Mouse (Mus musculus): ENCODE measurements around the gene Shisal1. TPM values are rescaled to one million over a fixed set of nuclear protein-coding genes. Genes with fewer than 3 reads are reported as not detected.

The Shisal1 gene
- polyA plus RNA-seq, 1 experiment, result not detected

DNA sequence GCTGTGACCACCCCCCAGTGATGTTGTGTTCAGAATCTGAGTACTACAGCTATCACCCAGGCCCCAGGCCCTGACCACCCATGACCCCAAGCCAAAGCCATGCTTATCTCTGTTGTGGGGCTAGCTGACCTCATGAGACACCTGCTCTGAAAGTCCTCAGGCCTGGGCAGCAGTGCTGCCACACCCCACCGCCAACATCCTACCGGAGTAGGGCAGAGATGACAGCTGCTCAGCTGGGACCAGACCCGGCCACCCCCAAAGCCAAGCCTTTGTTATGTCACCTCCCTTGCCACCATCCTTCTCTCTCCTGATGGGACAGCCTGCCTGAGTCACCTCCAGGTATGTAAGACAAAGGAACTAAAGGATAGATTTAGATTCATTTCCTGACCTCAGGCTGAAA, 41.1 kb downstream of the Shisal1 start:
- Histone ChIP-seq H3K4me3 (ENCODE audit: insufficient read depth, low read depth, low read length) (no peak overlapping the region), H3K4me1 (ENCODE audit: control insufficient read depth, insufficient read depth, insufficient read length, low read length) (no peaks in the 10 kb centered on the region), H3K27ac (replicated peaks; ENCODE audit: low read depth, low read length) (no peak overlapping the region)

DNA sequence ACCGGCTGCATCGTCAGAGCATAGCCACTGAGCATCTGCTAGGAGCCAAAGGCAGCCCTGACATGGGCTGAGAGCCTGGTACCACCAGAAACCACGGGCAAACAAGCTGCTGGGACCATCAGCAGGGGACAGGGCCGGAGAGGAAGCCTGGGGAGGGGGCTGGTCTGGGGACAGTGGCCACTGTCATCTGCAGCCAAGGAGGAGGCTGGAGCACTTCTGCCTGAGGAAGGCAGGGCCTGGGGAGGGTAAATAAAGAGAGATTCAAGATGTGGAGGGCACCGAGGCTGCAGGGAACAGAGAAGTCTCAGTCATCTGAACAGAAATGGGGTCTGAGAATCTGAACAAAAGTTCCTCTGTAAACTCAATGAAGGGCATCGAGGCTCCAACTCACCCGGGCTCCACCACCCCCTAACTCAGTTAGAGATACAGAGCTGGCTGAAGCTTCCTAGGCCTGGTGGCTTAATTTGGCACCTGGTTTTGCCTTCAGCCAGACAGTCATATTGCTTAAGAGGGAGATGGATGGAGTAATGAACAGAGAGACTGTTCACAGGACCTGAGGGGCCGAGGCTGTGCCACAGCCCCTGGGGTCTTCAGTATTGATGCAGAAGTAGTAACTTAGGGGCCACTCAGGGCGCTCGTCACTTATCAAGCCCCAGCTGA, 43.3 kb downstream of the Shisal1 start:
- Histone ChIP-seq H3K4me3 (ENCODE audit: insufficient read depth, low read depth, low read length) (no peak overlapping the region), H3K27ac (replicated peaks; ENCODE audit: low read depth, low read length) (no peak overlapping the region), H3K4me1 (ENCODE audit: control insufficient read depth, insufficient read depth, insufficient read length, low read length) (no peaks in the 10 kb centered on the region)

DNA sequence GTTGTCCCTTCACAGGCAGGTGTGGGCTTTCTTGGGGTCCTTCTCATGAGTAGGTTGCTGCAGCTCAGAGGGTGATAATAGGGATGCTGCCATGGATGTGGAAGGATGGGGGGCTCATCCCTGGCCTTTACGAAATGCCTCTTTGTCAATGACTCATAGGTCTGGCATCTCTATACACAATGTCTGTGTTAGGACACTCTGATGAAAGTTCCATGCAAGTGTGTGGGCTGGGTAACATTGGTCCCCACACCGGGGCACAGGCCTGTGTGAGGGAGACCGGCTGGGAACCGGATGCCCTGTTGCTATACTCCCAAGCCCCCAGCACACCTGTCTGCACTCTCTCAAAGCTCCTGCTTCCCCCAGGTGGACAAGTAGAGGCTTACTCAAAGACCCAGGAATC, 48.3 kb downstream of the Shisal1 start:
- Histone ChIP-seq H3K4me3 (ENCODE audit: insufficient read depth, low read depth, low read length) (no peak overlapping the region), H3K4me1 (ENCODE audit: control insufficient read depth, insufficient read depth, insufficient read length, low read length) (no peaks in the 10 kb centered on the region), H3K27ac (replicated peaks; ENCODE audit: low read depth, low read length) (no peak overlapping the region)

DNA sequence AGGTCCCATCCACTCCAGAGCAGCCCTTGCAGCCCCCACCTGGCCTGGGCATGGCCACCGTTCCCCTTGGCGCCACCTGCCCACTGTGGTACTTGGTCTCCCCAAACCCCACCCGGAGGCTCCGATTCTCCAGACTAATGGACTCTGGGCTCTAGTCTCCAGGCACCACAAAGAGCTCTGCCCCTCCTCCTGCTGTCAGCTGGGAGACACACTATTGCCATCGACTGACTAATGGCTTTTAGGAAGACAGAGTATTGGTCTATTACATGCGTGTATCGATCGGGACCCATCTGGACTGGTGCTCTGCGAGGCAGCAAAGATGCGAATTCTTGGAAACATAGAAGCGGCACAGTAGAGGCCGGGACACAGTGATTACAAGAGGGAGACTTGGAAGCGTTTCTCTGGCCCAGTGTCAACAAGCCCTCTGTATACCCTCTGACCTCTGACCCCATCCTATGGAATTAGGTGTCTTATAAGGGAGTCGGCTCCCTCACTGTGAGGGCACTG, 49.2 kb downstream of the Shisal1 start:
- no peak overlapping the region for H3K27ac ChIP-seq (replicated peaks; ENCODE audit: low read depth, low read length)
- no peaks in the 10 kb centered on the region for H3K4me1 ChIP-seq (ENCODE audit: control insufficient read depth, insufficient read depth, insufficient read length, low read length)
- H3K4me3 ChIP-seq (ENCODE audit: insufficient read depth, low read depth, low read length), result no peak overlapping the region

DNA sequence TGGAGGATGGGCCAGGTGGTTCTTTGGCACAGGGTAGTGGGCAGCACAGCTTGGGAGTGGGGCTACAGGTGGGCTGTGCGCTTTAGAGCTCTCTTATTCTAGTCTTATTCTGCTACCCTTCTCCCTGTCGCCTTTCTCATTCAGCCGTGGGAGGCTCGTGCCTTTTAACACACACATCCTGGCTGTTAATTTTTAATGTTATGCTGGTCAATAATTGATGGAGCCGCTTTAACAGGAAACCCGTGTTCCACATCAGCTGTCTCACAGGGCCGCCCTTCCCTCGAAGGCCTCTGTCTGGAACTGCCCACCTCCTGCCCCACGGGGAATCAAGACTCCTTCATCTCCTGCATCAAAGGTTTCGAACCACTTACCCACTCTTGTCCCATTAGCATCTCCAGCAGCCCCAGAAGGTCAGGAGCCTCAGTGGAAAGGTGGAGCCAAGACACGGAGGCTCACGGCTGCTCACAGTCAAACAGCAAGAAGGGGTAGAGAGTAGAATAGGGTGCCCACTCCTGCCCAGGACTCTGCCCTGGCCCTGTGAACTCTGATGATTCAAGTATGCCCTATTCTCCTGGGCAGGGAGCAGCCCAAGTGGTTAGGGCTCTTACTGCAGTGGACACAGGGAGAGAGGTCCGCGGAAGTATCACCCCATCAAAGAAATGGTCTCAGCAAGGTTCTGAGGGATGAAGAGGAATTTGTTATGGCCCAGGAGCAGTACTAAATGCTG, 51.4 kb downstream of the Shisal1 start:
- no peaks in the 10 kb centered on the region for H3K4me1 ChIP-seq (ENCODE audit: control insufficient read depth, insufficient read depth, insufficient read length, low read length)
- H3K27ac ChIP-seq (replicated peaks; ENCODE audit: low read depth, low read length), result no peak overlapping the region
- no peak overlapping the region for H3K4me3 ChIP-seq (ENCODE audit: insufficient read depth, low read depth, low read length)

DNA sequence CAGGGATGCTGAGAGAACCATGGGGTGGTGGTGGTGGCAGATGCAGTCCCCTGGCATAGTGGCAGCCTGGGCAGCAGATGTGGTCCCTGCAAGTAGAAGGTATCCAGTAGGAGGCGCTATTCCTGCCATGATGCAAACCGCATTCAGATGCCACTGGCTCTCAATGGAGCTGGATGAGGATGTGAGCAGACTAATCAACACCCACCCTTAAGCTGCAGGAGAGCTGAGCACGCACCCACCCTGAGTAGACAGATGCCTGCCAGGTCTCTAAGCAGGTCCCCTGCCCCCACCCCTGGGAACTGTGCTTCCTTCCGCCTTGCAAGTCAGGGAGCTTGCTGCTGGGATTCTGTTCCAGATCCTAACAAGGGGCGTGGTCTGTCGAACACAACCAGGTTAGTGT, 53.6 kb downstream of the Shisal1 start:
- no peak overlapping the region for H3K4me3 ChIP-seq (ENCODE audit: insufficient read depth, low read depth, low read length)
- H3K27ac ChIP-seq (replicated peaks; ENCODE audit: low read depth, low read length), result no peak overlapping the region
- H3K4me1 ChIP-seq (ENCODE audit: control insufficient read depth, insufficient read depth, insufficient read length, low read length), result no peaks in the 10 kb centered on the region

DNA sequence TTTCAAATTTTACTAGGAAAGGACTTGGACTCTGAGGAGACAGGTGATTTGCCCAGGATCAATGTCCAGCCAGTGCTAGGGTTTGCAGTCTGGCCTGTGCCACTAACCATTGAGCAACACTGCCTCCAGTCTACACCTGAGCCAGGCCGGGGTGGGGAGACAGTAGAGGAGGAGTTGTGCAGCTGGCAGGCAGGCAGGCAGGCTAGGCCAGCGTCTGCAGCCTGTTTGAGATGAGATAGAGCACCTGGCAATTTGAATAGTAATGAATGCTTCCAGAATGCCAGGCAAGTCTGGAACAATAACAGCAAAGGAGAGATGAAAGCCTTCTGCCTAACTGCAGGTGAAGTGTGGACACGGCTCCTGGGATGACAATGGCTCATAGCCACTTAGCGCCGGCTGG, 54.1 kb downstream of the Shisal1 start:
- Histone ChIP-seq H3K4me1 (ENCODE audit: control insufficient read depth, insufficient read depth, insufficient read length, low read length) (no peaks in the 10 kb centered on the region), H3K4me3 (ENCODE audit: insufficient read depth, low read depth, low read length) (no peak overlapping the region), H3K27ac (replicated peaks; ENCODE audit: low read depth, low read length) (no peak overlapping the region)

DNA sequence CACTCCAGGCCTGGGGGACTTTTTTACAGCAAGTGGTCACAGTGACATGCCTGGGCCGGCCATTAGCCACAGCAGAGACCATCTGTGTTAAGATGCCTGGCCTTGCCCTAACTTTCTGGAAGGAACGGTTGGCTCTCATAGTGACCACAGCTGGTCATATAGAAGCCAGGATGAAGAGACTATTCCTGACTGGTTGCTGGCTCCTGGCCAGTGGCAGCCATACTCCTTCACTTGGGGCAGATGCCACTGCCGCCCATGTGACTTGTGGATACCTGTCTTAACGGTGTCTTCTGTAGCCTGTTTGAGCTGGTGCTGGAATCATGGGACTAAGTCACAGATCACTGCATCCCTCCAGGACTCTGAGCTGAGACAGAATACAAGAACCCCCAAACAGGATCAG, 54.8 kb downstream of the Shisal1 start:
- Histone ChIP-seq H3K4me3 (ENCODE audit: insufficient read depth, low read depth, low read length) (no peak overlapping the region), H3K4me1 (ENCODE audit: control insufficient read depth, insufficient read depth, insufficient read length, low read length) (no peaks in the 10 kb centered on the region), H3K27ac (replicated peaks; ENCODE audit: low read depth, low read length) (no peak overlapping the region)

DNA sequence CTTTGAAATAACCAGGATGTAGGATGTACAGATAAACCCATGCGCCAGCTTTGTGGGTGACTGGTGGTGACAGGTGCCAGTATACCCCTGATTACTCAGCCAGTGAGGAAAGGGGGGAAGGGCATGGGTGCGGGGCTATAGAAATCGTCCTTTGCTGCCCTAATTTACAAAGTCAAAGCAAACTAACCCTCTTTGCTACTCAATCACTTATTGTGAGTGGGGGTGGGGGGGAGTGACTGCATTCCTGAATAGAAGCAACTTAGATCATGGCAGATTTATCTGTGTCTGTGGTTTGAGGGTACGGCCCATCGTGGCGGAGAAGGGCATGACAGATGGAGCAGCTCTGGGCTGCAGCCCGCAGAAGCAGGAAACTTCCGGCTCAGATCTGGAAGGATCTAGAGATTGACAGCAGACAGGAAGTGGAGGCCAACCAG, 58.2 kb downstream of the Shisal1 start:
- no peak overlapping the region for H3K27ac ChIP-seq (replicated peaks; ENCODE audit: low read depth, low read length)
- no peaks in the 10 kb centered on the region for H3K4me1 ChIP-seq (ENCODE audit: control insufficient read depth, insufficient read depth, insufficient read length, low read length)
- H3K4me3 ChIP-seq (ENCODE audit: insufficient read depth, low read depth, low read length), result no peak overlapping the region

DNA sequence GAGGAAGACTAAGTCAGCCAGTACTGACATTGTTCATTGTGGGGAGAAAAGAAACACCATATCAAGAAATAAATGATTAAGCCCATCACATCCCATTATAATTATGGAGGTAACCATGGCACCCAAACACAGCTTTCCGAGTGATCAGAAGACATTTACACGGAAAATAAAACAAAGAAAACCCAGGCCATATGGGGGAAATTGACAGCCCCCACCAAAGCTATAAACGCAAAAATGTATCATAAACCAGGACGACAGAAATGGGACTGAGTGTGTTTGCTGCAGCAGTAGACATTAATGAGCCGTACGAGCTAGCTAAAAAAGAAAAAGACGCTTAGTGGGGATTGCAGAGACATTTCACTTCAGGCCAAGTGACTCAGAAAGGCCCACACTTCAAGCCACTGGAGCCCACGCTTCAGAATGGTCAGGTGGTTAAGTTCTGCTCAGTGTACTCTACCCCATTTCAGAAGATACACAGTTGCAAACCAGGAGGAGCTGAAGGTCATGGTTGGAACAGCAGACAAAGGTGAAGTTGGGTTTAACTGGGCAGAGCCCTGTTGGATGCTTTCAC, 60.8 kb downstream of the Shisal1 start:
- no peak overlapping the region for H3K4me3 ChIP-seq (ENCODE audit: insufficient read depth, low read depth, low read length)
- H3K27ac ChIP-seq (replicated peaks; ENCODE audit: low read depth, low read length), result no peak overlapping the region
- H3K4me1 ChIP-seq (ENCODE audit: control insufficient read depth, insufficient read depth, insufficient read length, low read length), result no peaks in the 10 kb centered on the region

DNA sequence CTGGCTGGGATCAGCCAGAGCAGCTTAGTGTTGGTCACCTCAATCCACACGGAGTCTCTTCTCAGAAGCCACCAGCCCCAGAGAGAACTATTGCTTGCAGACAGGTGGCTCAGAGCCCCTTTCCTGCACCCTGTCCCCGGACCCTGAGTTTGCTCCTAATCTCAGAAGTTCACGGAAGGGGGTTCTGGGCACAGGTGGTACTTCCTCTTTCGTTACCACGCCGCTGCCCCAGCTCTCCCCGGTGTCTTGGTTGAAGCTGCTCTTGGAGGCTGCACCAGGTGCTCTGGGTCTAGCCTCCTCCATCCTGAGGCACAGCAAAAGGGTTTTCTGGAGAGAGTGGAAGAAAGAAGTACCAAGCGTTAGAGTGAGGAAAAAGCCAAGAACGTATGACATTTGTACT, 62.8 kb downstream of the Shisal1 start:
- H3K4me3 ChIP-seq (ENCODE audit: insufficient read depth, low read depth, low read length), result no peak overlapping the region
- no peak overlapping the region for H3K27ac ChIP-seq (replicated peaks; ENCODE audit: low read depth, low read length)
- H3K4me1 ChIP-seq (ENCODE audit: control insufficient read depth, insufficient read depth, insufficient read length, low read length), result no peaks in the 10 kb centered on the region

DNA sequence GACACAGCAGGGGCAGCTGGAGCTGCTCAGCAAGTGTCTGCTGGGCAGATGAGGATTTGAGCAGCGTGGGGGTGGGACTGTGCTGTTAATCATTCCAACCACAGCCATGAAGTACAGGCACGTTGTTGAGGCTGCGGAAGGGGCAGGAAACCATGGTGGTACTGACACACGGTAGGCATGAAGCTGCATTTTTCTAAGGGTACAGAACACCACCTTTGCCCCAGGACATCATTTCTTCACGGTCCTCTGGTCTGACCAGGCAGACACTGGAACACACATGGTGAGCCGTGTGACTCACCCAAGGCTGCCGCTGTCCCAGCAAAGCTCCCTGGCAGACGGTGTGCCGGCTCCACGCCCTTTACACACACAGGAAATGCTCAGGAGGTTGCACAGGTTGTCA, 66.7 kb downstream of the Shisal1 start:
- no peak overlapping the region for H3K4me3 ChIP-seq (ENCODE audit: insufficient read depth, low read depth, low read length)
- H3K27ac ChIP-seq (replicated peaks; ENCODE audit: low read depth, low read length), result no peak overlapping the region
- no peaks in the 10 kb centered on the region for H3K4me1 ChIP-seq (ENCODE audit: control insufficient read depth, insufficient read depth, insufficient read length, low read length)

DNA sequence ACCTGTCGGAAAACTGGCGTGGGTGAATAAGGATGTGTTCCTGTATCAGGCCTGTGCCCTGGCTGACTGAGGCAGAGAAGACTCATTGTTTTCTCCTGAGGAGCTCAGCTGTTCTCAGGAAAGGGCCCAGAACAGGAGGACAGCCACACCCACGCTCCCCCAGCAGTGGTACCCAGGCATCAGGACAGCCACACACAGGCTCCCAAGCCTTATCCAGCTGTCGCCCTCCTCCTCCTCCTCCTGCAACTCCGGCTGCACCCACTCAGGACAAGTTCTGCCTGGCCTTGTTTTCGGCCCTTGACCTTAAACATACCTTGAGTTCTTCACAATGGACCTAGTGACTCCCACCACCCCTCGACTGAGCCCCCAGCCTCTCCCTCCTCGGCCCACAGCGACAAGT, 68.2 kb downstream of the Shisal1 start:
- no peaks in the 10 kb centered on the region for H3K4me1 ChIP-seq (ENCODE audit: control insufficient read depth, insufficient read depth, insufficient read length, low read length)
- H3K4me3 ChIP-seq (ENCODE audit: insufficient read depth, low read depth, low read length), result no peak overlapping the region
- H3K27ac ChIP-seq (replicated peaks; ENCODE audit: low read depth, low read length), result no peak overlapping the region

DNA sequence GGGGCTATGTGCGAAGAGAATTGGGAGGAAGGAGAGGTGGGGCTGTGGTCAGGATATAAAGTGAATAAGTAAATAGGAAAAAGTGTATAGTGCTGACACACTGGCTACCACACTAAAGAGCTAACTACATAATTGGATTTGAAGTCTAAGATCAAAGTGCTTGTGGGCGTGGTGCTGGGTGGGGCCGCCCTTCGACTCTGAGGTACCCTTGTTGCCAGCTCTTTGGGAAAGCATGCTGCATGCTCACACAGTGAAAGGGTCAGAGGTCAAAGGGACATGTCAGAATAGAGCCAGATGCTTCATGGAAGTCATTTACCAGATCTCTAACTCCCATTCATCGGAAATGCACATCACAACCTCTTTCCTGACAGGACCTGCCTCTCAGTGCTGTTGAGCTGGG, 74.1 kb downstream of the Shisal1 start:
- Histone ChIP-seq H3K4me1 (ENCODE audit: control insufficient read depth, insufficient read depth, insufficient read length, low read length) (no peaks in the 10 kb centered on the region), H3K27ac (replicated peaks; ENCODE audit: low read depth, low read length) (no peak overlapping the region), H3K4me3 (ENCODE audit: insufficient read depth, low read depth, low read length) (no peak overlapping the region)

DNA sequence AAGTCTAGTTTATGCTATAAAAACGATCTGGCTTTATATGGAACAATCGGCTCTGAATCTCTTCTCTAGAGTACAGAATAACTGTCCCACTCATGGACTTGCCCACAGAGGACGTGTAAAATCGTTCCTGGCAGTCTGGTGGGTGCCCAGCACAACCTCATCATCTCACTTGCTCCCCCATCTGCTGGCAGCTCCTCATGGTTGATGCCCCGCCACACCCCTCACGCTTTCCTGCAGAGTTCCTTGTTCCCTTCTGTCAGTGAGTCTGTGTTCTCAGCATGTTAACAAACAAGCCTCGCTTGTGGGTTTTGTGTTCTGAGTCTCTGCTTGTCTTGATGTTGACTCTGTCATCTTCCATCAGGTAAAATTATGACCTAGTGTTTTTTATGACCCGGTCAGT, 79.5 kb downstream of the Shisal1 start:
- no peak overlapping the region for H3K4me3 ChIP-seq (ENCODE audit: insufficient read depth, low read depth, low read length)

DNA sequence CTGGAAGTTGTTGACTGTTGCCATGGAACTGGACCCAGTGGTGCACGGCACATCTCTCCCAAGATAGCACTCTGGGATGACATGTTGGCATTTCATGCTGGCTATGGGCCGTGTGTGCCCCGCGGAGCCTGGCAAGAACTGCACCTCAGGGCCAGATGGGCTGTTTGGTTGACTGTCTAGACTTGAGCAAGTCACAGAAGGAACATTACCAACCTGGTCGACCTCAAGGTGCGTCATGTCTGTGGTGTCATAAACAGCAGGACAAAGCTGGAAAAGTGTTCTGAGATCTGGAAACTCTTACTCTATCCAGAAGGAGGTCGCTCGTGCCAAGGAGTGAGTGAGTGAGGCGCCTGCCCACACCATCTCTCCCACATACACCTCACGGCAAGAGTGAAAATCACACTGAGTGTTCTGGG, 80.3 kb downstream of the Shisal1 start:
- H3K4me3 ChIP-seq (ENCODE audit: insufficient read depth, low read depth, low read length), result no peak overlapping the region
- no peaks in the 10 kb centered on the region for H3K4me1 ChIP-seq (ENCODE audit: control insufficient read depth, insufficient read depth, insufficient read length, low read length)
- H3K27ac ChIP-seq (replicated peaks; ENCODE audit: low read depth, low read length), result no peak overlapping the region

More for the DNA sequence above, 79.5 kb downstream of the Shisal1 start:
- H3K27ac ChIP-seq (replicated peaks; ENCODE audit: low read depth, low read length), result no peak overlapping the region
- no peaks in the 10 kb centered on the region for H3K4me1 ChIP-seq (ENCODE audit: control insufficient read depth, insufficient read depth, insufficient read length, low read length)

Measured in brown adipose tissue, adult 24 weeks (tissue).